Mouse (Mus musculus): ENCODE data around the gene Gpatch8. TPM values are rescaled to one million over a fixed set of nuclear protein-coding genes. Genes with fewer than 3 reads are reported as not detected.

Gene Gpatch8
- polyA plus RNA-seq, 1 experiment from 2014 or later = 77.6 TPM

- Histone ChIP-seq H3K27me3 (no peaks in the 10 kb centered on the region), H3K36me3 (no peaks in the 10 kb centered on the region), H3K4me3 (no peak overlapping the region), H3K9me3 (no peaks in the 10 kb centered on the region), H3K4me2 (replicated peaks) (no peak overlapping the region), H3K4me1 (peaks cover 30% of the 10 kb centered on the region), H3K27ac (replicated peaks) (peak overlapping the region; percentile 79), H3K9ac (replicated peaks) (no peak overlapping the region)
- 9% methylated on average over 11 of the region's 11 CpGs for WGBS
- no peak for ATAC-seq (replicated peaks)
Measured at GRCm38 (mm10) chr11:102581281-102582015, 25.3 kb upstream of the Gpatch8 start.

GRCm38 (mm10) chr11:102580034-102580330, 23.8 kb upstream of the Gpatch8 start:
- H3K27me3 ChIP-seq = no peaks in the 10 kb centered on the region
- no peaks in the 10 kb centered on the region for H3K36me3 ChIP-seq
- H3K4me2 ChIP-seq (replicated peaks) = no peak overlapping the region
- WGBS = 20% methylated on average over 3 of the region's 3 CpGs
- no peaks in the 10 kb centered on the region for H3K9me3 ChIP-seq
- peaks cover 30% of the 10 kb centered on the region for H3K4me1 ChIP-seq
- no peak overlapping the region for H3K4me3 ChIP-seq
- H3K9ac ChIP-seq (replicated peaks) = no peak overlapping the region
- peak overlapping the region; percentile 86 for H3K27ac ChIP-seq (replicated peaks)
- no peak for ATAC-seq (replicated peaks)

- peak within 1 kb of the TSS; percentile 37 for H3K4me2 ChIP-seq (replicated peaks)
- H3K36me3 ChIP-seq = no peaks in the 10 kb centered on the region
- no peaks in the 10 kb centered on the region for H3K27me3 ChIP-seq
- WGBS = 2% methylated on average over 23 of the region's 23 CpGs
- H3K9ac ChIP-seq (replicated peaks) = peak within 1 kb of the TSS; percentile 32
- H3K4me1 ChIP-seq = peaks cover 30% of the 10 kb centered on the region
- peak within 1 kb of the TSS; percentile 86 for H3K27ac ChIP-seq (replicated peaks)
- H3K9me3 ChIP-seq = no peaks in the 10 kb centered on the region
- peak; percentile 89 for ATAC-seq (replicated peaks)
- H3K4me3 ChIP-seq = peak within 1 kb of the TSS; percentile 24
Measured at GRCm38 (mm10) chr11:102579165-102580033, 23.2 kb upstream of the Gpatch8 start, which contains the start of gene Gm11627. Gene Gm11627 (minus strand): TSS chr11:102579461.

- peaks cover 30% of the 10 kb centered on the region for H3K4me1 ChIP-seq
- no peaks in the 10 kb centered on the region for H3K36me3 ChIP-seq
- H3K4me3 ChIP-seq = peak overlapping the region; percentile 24
- H3K27ac ChIP-seq (replicated peaks) = peak overlapping the region; percentile 86
- peak overlapping the region; percentile 37 for H3K4me2 ChIP-seq (replicated peaks)
- peak overlapping the region; percentile 32 for H3K9ac ChIP-seq (replicated peaks)
- H3K9me3 ChIP-seq = no peaks in the 10 kb centered on the region
- WGBS = 6% methylated on average over 27 of the region's 27 CpGs
- ATAC-seq (replicated peaks) = peak; percentile 13
- no peaks in the 10 kb centered on the region for H3K27me3 ChIP-seq
Measured at GRCm38 (mm10) chr11:102578341-102579118, 22.3 kb upstream of the Gpatch8 start.

GRCm38 (mm10) chr11:102576050-102576754, 20.0 kb upstream of the Gpatch8 start:
- 76% methylated on average over 13 of the region's 13 CpGs for WGBS
- no peaks in the 10 kb centered on the region for H3K27me3 ChIP-seq
- no peaks in the 10 kb centered on the region for H3K36me3 ChIP-seq
- H3K27ac ChIP-seq (replicated peaks) = no peak overlapping the region
- H3K4me3 ChIP-seq = no peak overlapping the region
- H3K9me3 ChIP-seq = no peaks in the 10 kb centered on the region
- H3K4me2 ChIP-seq (replicated peaks) = no peak overlapping the region
- peaks cover 20% of the 10 kb centered on the region for H3K4me1 ChIP-seq
- H3K9ac ChIP-seq (replicated peaks) = no peak overlapping the region
- ATAC-seq (replicated peaks) = no peak

GRCm38 (mm10) chr11:102575034-102575433, 18.8 kb upstream of the Gpatch8 start:
- H3K27me3 ChIP-seq = no peaks in the 10 kb centered on the region
- H3K36me3 ChIP-seq = no peaks in the 10 kb centered on the region
- no peak for ATAC-seq (replicated peaks)
- no peak overlapping the region for H3K27ac ChIP-seq (replicated peaks)
- H3K9ac ChIP-seq (replicated peaks) = no peak overlapping the region
- H3K9me3 ChIP-seq = no peaks in the 10 kb centered on the region
- H3K4me1 ChIP-seq = peaks cover 18% of the 10 kb centered on the region
- H3K4me2 ChIP-seq (replicated peaks) = no peak overlapping the region
- no peak overlapping the region for H3K4me3 ChIP-seq
- WGBS = 50% methylated on average over 1 of the region's 1 CpGs

GRCm38 (mm10) chr11:102572866-102573663, 16.9 kb upstream of the Gpatch8 start:
- Histone ChIP-seq H3K36me3 (no peaks in the 10 kb centered on the region), H3K4me1 (peaks cover 3% of the 10 kb centered on the region; the same call in 1 of the 2 replicates), H3K4me2 (replicated peaks) (peak overlapping the region; percentile 80), H3K27ac (replicated peaks) (no peak overlapping the region), H3K27me3 (no peaks in the 10 kb centered on the region), H3K4me3 (peak overlapping the region; percentile 42), H3K9ac (replicated peaks) (peak overlapping the region; percentile 50), H3K9me3 (no peaks in the 10 kb centered on the region)
- 2% methylated on average over 18 of the region's 18 CpGs for WGBS
- peak; percentile 74 for ATAC-seq (replicated peaks)

GRCm38 (mm10) chr11:102568756-102569377, 12.7 kb upstream of the Gpatch8 start:
- no peak for ATAC-seq (replicated peaks)
- no peak overlapping the region for H3K4me3 ChIP-seq
- H3K9me3 ChIP-seq = no peaks in the 10 kb centered on the region
- no peak overlapping the region for H3K9ac ChIP-seq (replicated peaks)
- H3K4me1 ChIP-seq = peaks cover 3% of the 10 kb centered on the region; the same call in 1 of the 2 replicates
- no peaks in the 10 kb centered on the region for H3K36me3 ChIP-seq
- WGBS = 80% methylated on average over 7 of the region's 7 CpGs
- H3K27me3 ChIP-seq = no peaks in the 10 kb centered on the region
- H3K27ac ChIP-seq (replicated peaks) = no peak overlapping the region
- H3K4me2 ChIP-seq (replicated peaks) = no peak overlapping the region

- Histone ChIP-seq H3K36me3 (no peaks in the 10 kb centered on the region), H3K27ac (replicated peaks) (no peak overlapping the region), H3K4me2 (replicated peaks) (no peak overlapping the region), H3K4me3 (no peak overlapping the region), H3K9me3 (no peaks in the 10 kb centered on the region), H3K27me3 (no peaks in the 10 kb centered on the region), H3K9ac (replicated peaks) (no peak overlapping the region), H3K4me1 (peaks cover under 1% of the 10 kb centered on the region; the same call in 1 of the 2 replicates)
- no peak for ATAC-seq (replicated peaks)
- 78% methylated on average over 12 of the region's 12 CpGs for WGBS
Measured at GRCm38 (mm10) chr11:102568191-102568590, 12.0 kb upstream of the Gpatch8 start.

GRCm38 (mm10) chr11:102567723-102568122, 11.5 kb upstream of the Gpatch8 start:
- Histone ChIP-seq H3K27ac (replicated peaks) (no peak overlapping the region), H3K4me3 (no peak overlapping the region), H3K36me3 (no peaks in the 10 kb centered on the region), H3K27me3 (no peaks in the 10 kb centered on the region), H3K9ac (replicated peaks) (no peak overlapping the region), H3K4me1 (no peaks in the 10 kb centered on the region), H3K9me3 (no peaks in the 10 kb centered on the region), H3K4me2 (replicated peaks) (no peak overlapping the region)
- 97% methylated on average over 15 of the region's 15 CpGs for WGBS
- no peak for ATAC-seq (replicated peaks)
